Mouse (Mus musculus): ENCODE measurements at regions not wholly inside any gene's neighbourhood (a gene's known extent, or its start where the extent isn't known, plus 50 kb on each side); places are given as distances from the start of the nearest gene placed in this dataset.

DNA sequence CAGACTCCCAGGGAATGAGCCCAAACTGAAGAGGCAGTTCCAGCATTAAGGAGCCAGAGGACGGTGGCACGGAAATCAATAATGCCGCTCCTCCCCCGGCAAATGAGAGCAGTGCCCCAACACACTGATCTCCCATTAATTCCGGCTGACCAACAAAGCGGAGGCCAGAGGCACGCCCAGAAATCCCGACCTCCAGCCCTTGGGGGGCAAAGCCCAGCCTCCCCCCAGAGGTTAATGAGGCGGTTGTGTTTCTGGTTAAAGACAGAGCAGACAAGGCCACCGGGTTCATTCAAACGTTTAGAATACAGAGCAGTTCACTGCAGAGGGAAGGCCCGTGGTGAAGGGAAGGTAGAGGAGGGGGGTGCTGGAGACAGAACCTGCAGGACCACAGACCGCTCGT is 149.9 kb upstream of the Tshz3 start:
- Histone ChIP-seq H3K9me3 (replicated peaks) (no peaks in the 10 kb centered on the region), H3K9ac (no peak overlapping the region), H3K36me3 (no peaks in the 10 kb centered on the region), H3K27me3 (no peaks in the 10 kb centered on the region), H3K27ac (no peak overlapping the region), H3K4me1 (replicated peaks) (no peaks in the 10 kb centered on the region), H3K4me3 (replicated peaks) (no peak overlapping the region), H3K4me2 (no peak overlapping the region)
- ATAC-seq (ENCODE audit: low read depth) (no peak), DNase-seq (no peak)
- WGBS (ENCODE audit: insufficient replicate concordance): 60% methylated on average over 14 of the region's 14 CpGs

DNA sequence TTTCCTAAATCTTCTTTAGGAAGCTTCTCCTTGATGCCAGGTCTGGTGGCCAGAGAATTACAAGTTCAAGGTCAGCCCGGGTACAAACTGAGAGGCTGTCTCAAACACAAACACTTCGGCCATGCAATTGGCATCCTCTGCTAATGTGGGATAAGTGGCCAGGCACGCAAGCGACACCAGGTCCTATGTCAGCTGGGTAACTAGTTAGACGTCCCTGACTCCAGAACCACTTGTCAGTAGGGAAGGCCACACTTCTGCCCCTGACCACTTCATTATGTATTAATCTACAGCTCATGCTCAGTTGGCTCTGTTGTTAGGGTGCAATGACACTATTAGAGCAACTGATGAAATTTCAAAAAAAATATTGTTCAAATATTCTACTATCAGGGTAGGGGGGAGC is 149.5 kb upstream of the Tshz3 start:
- Histone ChIP-seq H3K9me3 (replicated peaks) (no peaks in the 10 kb centered on the region), H3K4me1 (replicated peaks) (no peaks in the 10 kb centered on the region), H3K36me3 (no peaks in the 10 kb centered on the region), H3K9ac (no peak overlapping the region), H3K4me3 (replicated peaks) (no peak overlapping the region), H3K27me3 (no peaks in the 10 kb centered on the region), H3K4me2 (no peak overlapping the region), H3K27ac (no peak overlapping the region)
- 66% methylated on average over 5 of the region's 5 CpGs for WGBS (ENCODE audit: insufficient replicate concordance)
- ATAC-seq (ENCODE audit: low read depth) (no peak), DNase-seq (no peak)

DNA sequence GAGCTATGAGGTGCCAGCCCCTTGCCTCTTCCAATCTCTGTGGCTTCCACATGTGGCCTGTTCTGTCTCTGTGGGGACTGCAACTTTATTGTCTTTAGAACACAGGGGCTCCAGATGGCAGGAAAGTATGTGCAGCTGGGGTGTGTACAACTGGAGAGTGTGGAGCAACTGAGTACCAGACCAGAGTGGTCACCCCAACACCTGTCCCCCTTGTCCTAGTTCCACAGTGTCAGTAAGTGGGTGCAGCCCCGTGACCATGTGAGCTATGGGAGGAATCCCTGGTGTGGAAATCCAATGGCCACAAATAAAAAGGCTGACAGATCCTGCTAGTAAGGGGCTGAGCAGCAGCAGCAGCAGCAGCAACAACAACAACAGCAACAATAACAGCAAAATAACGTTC is 126.9 kb upstream of the Tshz3 start:
- ATAC-seq (ENCODE audit: low read depth) (no peak), DNase-seq (no peak)
- Histone ChIP-seq H3K36me3 (no peaks in the 10 kb centered on the region), H3K9ac (no peak overlapping the region), H3K4me3 (replicated peaks) (no peak overlapping the region), H3K4me1 (replicated peaks) (no peaks in the 10 kb centered on the region), H3K9me3 (replicated peaks) (no peaks in the 10 kb centered on the region), H3K27me3 (no peaks in the 10 kb centered on the region), H3K4me2 (no peak overlapping the region), H3K27ac (no peak overlapping the region)
- WGBS (ENCODE audit: insufficient replicate concordance): 65% methylated on average over 2 of the region's 2 CpGs

DNA sequence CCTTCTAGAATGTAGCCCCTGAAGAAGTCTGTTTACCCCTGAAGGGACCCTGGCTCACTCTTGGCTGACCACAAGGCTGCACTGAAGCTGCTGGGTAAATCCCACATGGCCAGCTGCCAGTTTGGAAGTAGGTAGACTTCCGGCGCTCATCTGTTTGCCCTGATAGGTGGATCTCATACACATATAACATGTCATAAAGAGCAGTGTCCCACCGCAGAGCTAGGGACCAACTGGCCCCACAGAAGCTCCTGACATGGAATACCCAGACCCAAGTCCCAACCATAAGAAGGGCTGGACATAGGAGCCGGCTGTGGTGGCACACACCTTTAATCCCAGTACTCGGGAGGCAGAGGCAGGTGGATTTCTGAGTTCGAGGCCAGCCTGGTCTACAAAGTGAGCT is 115.8 kb upstream of the Tshz3 start:
- ATAC-seq (ENCODE audit: low read depth) (no peak), DNase-seq (no peak)
- Histone ChIP-seq H3K27ac (no peak overlapping the region), H3K9ac (no peak overlapping the region), H3K4me2 (no peak overlapping the region), H3K9me3 (replicated peaks) (no peaks in the 10 kb centered on the region), H3K4me1 (replicated peaks) (no peaks in the 10 kb centered on the region), H3K4me3 (replicated peaks) (no peak overlapping the region), H3K27me3 (no peaks in the 10 kb centered on the region), H3K36me3 (no peaks in the 10 kb centered on the region)
- 72% methylated on average over 6 of the region's 6 CpGs for WGBS (ENCODE audit: insufficient replicate concordance)

DNA sequence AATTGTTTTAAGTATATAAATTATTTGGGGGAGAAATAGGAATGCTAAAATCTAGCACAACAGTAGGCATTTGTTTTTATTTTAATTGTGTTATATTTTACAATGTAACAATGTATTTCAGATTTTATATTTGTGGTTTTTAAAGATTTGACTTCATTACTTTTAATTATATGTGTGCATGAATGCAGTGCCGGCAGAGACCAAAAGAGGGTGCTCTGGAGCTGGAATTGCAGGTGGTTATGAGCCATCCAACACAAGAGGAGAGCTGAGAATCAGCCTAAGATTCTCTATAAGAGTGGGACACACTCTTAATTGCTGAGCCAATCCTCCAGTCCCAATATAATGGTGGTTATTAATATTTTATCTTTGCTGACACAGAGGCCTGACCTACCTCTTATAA is 112.9 kb upstream of the Tshz3 start:
- ATAC-seq (ENCODE audit: low read depth) (no peak), DNase-seq (no peak)
- Histone ChIP-seq H3K4me2 (no peak overlapping the region), H3K9ac (no peak overlapping the region), H3K27ac (no peak overlapping the region), H3K27me3 (no peaks in the 10 kb centered on the region), H3K36me3 (no peaks in the 10 kb centered on the region), H3K4me3 (replicated peaks) (no peak overlapping the region), H3K4me1 (replicated peaks) (no peaks in the 10 kb centered on the region), H3K9me3 (replicated peaks) (no peaks in the 10 kb centered on the region)
- WGBS (ENCODE audit: insufficient replicate concordance): 37% methylated on average over 1 of the region's 1 CpGs

DNA sequence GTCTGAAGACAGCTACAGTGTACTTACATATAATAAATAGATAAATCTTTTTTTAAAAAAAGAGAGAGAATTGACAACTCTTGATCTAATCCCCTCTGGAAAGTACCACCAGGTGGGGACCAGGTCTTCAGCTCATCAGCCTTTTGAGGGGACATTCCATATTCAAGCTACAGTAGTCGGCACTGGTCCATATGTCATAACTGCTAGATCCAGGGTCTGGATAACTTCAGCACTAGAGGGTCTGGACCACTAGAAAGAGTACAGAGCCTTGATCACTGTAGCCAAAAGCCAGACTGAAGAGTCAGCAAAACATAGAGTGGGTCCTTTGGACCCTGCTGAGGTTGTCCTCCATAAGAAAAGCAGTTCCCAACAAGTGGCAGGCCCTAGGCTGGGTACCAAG is 106.4 kb upstream of the Tshz3 start:
- Histone ChIP-seq H3K36me3 (no peaks in the 10 kb centered on the region), H3K4me3 (replicated peaks) (no peak overlapping the region), H3K27me3 (no peaks in the 10 kb centered on the region), H3K4me2 (no peak overlapping the region), H3K27ac (no peak overlapping the region), H3K9ac (no peak overlapping the region), H3K4me1 (replicated peaks) (no peaks in the 10 kb centered on the region), H3K9me3 (replicated peaks) (no peaks in the 10 kb centered on the region)
- DNase-seq: no peak
- 40% methylated on average over 1 of the region's 1 CpGs for WGBS (ENCODE audit: insufficient replicate concordance)
- no peak for ATAC-seq (ENCODE audit: low read depth)

DNA sequence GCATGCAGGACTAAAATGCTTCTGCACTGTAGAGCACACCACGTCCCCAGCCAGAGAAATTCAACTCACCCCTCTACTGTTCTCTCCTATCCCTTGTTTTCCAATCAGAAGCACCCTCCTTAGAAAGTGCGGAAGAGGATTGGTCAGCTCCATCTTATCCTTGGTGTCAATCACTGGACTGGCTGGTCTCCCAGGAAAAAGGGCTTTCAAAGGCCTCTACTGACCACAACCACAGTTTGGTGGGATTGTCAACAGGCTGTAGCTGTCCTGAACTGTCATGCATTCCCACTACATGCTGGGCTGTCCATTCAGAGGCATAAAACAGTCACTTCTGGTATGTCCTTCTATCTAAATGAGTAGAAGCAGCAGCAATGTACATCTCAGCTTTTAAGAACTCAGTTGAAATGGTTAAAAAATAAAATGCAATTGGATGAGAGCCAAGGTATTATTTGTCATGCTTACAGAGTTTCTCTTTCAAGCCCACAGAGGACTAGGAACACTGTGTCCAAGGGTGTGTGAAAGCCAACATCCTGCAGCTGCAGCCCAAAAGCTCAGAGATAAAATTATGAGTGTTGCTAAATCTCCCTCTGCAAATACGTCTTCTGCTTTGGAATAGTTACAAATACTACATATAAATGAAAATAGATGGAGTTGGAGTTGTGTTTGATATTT is 101.2 kb upstream of the Tshz3 start:
- Histone ChIP-seq H3K36me3 (no peaks in the 10 kb centered on the region), H3K4me3 (replicated peaks) (no peak overlapping the region), H3K4me1 (replicated peaks) (no peaks in the 10 kb centered on the region), H3K27me3 (no peaks in the 10 kb centered on the region), H3K4me2 (no peak overlapping the region), H3K9ac (no peak overlapping the region), H3K27ac (no peak overlapping the region), H3K9me3 (replicated peaks) (0 out of 2 replicates have a peak, but pooled peaks cover 5% of the 10 kb centered on the region)
- WGBS (ENCODE audit: insufficient replicate concordance): 60% methylated on average over 3 of the region's 3 CpGs
- DNase-seq: no peak
- no peak for ATAC-seq (ENCODE audit: low read depth)

DNA sequence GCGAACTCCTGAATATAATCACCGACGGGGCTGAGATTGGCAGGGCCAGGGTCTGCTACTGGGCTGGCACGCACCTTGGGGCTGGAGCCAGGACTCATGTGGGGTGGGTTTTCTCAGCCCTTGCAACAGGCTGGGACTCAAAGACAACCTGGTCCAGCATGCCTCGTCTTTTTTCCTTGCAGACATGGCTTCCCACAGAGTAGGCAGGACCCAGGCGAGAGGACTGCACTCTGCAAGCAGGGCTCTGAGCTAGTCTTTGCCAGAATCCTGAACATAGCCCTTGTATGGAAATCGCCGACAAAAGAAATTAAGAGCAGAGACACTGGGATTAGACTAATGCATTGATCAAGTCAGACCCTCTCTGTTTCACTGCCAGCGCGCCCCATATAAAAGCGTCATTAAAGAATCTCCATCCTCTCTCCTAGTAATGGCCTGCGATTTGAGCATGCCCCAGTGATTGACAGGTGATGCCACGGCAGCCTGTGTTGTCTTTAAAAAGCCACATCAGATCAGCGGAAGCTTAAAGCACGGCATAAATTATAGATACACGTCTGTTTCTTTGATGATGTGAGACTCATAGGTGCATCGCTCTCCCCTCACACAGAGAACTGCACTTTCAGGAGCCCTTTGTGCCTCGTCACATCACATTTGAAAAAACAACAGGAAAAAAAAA is 92.8 kb upstream of the Tshz3 start:
- ATAC-seq (ENCODE audit: low read depth) (no peak), DNase-seq (no peak)
- no peak overlapping the region for H3K4me2 ChIP-seq
- no peak overlapping the region for H3K9ac ChIP-seq
- H3K9me3 ChIP-seq (replicated peaks): no peaks in the 10 kb centered on the region
- H3K4me1 ChIP-seq (replicated peaks): no peaks in the 10 kb centered on the region
- no peak overlapping the region for H3K27ac ChIP-seq
- no peak overlapping the region for H3K4me3 ChIP-seq (replicated peaks)
- no peaks in the 10 kb centered on the region for H3K27me3 ChIP-seq
- no peaks in the 10 kb centered on the region for H3K36me3 ChIP-seq
- 74% methylated on average over 18 of the region's 18 CpGs for WGBS (ENCODE audit: insufficient replicate concordance)

DNA sequence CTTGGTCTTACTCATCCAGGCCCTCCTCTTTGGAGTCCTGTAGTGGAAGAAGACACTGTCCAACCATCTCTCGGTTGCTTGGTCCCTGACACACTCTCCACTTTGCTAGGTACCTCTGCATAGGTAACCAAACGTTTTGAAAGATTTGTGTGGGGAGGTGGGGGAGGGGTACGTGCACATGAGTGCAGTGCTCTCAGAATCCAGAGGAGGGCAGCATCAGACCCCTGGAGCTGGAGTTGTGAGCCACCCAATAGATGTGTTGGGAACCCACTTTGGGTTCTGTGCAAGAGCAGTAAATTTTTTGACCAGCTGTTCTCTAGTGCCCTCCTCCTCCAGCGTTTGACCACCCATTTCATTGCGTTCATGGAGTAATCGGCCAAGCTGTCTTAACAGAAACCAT is 77.7 kb upstream of the Tshz3 start:
- 54% methylated on average over 6 of the region's 6 CpGs for WGBS (ENCODE audit: insufficient replicate concordance)
- Histone ChIP-seq H3K27ac (no peak overlapping the region), H3K36me3 (no peaks in the 10 kb centered on the region), H3K4me1 (replicated peaks) (no peaks in the 10 kb centered on the region), H3K27me3 (no peaks in the 10 kb centered on the region), H3K9me3 (replicated peaks) (no peaks in the 10 kb centered on the region; the same call in 1 of the 2 replicates), H3K4me3 (replicated peaks) (no peak overlapping the region), H3K9ac (no peak overlapping the region), H3K4me2 (no peak overlapping the region)
- ATAC-seq (ENCODE audit: low read depth) (no peak), DNase-seq (no peak)

DNA sequence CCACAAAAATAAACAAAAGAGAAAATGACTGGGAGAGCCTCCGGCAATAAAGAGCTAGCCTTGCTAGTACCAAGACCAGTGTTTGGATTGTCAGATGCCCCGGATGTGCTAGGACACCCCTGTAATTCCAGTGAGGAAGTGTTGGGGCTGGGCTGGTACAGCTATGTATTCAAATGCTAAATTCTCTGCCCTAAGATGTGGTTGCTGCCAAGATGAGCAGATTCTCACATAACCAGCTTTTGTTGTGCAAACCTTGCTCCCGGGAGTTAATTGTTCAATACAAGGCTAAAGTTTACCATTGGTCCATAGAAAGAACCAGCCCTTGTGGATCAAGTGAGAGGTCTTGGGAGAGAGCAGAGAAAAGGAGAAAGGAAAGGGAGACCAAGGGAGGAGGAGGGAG is 53.7 kb upstream of the Tshz3 start:
- 54% methylated on average over 3 of the region's 3 CpGs for WGBS (ENCODE audit: insufficient replicate concordance)
- ATAC-seq (ENCODE audit: low read depth) (no peak), DNase-seq (no peak)

More for the DNA sequence above, 53.7 kb upstream of the Tshz3 start:
- no peak overlapping the region for H3K27ac ChIP-seq
- no peaks in the 10 kb centered on the region for H3K27me3 ChIP-seq
- no peak overlapping the region for H3K4me2 ChIP-seq
- H3K36me3 ChIP-seq: no peaks in the 10 kb centered on the region
- H3K4me1 ChIP-seq (replicated peaks): no peaks in the 10 kb centered on the region
- no peaks in the 10 kb centered on the region for H3K9me3 ChIP-seq (replicated peaks)
- H3K9ac ChIP-seq: no peak overlapping the region
- H3K4me3 ChIP-seq (replicated peaks): no peak overlapping the region
